Mouse (Mus musculus): ENCODE results near the gene Kcnma1. TPM values are rescaled to one million over a fixed set of nuclear protein-coding genes. Genes with fewer than 3 reads are reported as not detected.

Gene Kcnma1
- polyA plus RNA-seq, 1 experiment: not detected

DNA sequence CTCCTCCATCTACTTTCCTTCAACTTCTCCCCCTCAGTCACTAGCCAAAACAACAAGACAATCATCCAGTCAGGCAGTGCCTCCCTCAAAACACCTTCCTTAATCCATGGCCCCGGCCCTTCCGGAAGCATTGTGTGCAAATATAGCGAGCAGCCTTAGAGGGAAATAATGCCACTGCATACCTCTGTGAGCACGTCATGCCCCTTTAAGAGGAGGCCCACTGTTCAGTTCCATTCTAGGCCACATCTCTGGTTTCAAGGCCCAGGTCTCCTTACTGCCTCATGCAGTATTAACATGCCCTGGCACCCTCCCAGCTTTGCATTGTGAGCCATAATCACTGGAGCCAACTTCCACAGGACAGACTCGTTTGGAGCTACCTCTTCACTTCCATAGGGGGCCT lies 105.7 kb downstream of the Kcnma1 start:
- no peak overlapping the region for H3K27ac ChIP-seq (ENCODE audit: control insufficient read depth, insufficient read depth, low read depth, low read length, poor library complexity)
- 71% methylated on average over 5 of the region's 5 CpGs for WGBS
- no peaks in the 10 kb centered on the region for H3K4me1 ChIP-seq (ENCODE audit: control insufficient read depth, insufficient read depth, low read length)
- TF ChIP-seq CTCF (IDR thresholded peaks at IDR 0.05; ENCODE audit: control insufficient read depth, insufficient read depth, low read length) (no peak), POLR2A (IDR thresholded peaks at IDR 0.05; ENCODE audit: borderline replicate concordance, control insufficient read depth, low read depth, low read length) (no peak)
- H3K4me3 ChIP-seq (replicated peaks; ENCODE audit: control insufficient read depth, low read depth, low read length): no peak overlapping the region

DNA sequence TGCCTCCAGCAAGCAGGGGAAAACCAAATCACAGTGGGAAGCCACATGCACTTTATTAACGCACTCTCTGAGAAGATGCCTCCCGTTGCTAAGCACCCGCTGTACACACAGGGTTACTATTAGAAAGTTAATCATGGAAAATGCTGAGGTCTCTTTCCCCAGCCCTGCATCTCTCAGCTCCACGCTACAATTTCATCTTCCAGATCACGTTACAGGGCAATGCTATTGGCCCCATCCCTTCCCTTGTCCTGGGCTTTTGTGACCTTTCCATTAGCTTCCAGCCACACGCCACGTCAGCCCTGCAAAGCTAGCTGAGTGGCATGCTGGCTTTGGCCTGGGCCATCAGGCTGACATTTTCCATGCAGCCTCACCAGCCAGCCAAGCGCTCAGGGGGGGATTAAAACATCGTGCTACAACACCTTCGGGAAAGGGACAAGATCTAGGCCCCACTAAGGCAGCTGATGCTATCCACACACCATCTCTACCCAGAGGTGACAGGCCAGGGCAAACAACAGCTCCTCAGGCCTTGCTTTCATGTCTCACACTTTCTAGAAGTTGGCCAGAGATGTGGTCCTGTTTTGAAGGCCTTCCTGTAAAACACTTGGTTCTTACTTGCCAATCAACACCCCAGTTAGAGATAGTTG lies 111.5 kb downstream of the Kcnma1 start:
- TF ChIP-seq POLR2A (IDR thresholded peaks at IDR 0.05; ENCODE audit: borderline replicate concordance, control insufficient read depth, low read depth, low read length): no peak
- TF ChIP-seq CTCF (IDR thresholded peaks at IDR 0.05; ENCODE audit: control insufficient read depth, insufficient read depth, low read length): no peak
- Histone ChIP-seq H3K4me3 (replicated peaks; ENCODE audit: control insufficient read depth, low read depth, low read length) (no peak overlapping the region), H3K27ac (ENCODE audit: control insufficient read depth, insufficient read depth, low read depth, low read length, poor library complexity) (no peak overlapping the region), H3K4me1 (ENCODE audit: control insufficient read depth, insufficient read depth, low read length) (no peaks in the 10 kb centered on the region)
- 68% methylated on average over 10 of the region's 10 CpGs for WGBS

DNA sequence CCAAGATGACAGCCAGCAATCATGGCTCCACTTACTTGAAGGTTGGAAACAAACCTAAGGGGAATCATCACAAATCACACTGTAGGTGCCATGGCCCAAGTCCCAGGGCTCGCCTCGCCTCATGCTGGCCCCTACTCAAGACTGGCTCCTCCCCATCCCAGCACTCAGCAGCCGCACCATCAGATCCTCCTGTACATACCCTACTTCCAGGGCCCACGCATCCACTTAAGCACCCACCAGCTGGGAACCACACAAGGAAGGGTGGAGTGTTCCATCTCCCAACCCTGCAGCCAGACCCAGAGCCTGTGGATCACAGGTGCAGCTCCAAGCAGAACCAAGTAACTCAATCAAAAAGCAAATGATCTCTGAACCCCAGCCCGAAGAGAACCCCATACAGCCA lies 114.8 kb downstream of the Kcnma1 start:
- TF ChIP-seq CTCF (IDR thresholded peaks at IDR 0.05; ENCODE audit: control insufficient read depth, insufficient read depth, low read length) (no peak), POLR2A (IDR thresholded peaks at IDR 0.05; ENCODE audit: borderline replicate concordance, control insufficient read depth, low read depth, low read length) (no peak)
- WGBS: 79% methylated on average over 5 of the region's 5 CpGs
- Histone ChIP-seq H3K4me3 (replicated peaks; ENCODE audit: control insufficient read depth, low read depth, low read length) (no peak overlapping the region), H3K27ac (ENCODE audit: control insufficient read depth, insufficient read depth, low read depth, low read length, poor library complexity) (no peak overlapping the region), H3K4me1 (ENCODE audit: control insufficient read depth, insufficient read depth, low read length) (no peaks in the 10 kb centered on the region)

DNA sequence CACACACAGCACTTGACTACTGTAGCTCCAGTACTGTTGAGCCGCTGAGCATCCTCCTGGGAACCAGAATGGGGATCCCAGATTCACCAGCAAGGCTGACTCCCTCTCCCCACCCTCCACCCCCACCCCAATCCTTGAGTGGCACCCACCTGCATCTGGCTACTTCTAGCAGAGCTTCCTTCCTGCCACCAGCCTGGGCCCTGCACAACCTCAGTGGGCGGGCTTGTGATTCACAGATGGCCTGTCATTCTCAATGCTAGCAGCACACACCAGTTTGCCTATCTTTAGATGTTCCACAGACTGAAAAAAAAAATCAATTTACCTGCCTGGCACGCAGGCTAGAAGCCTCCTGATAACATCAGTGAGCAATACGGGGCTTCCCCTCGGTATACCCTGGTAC lies 116.5 kb downstream of the Kcnma1 start:
- WGBS: 58% methylated on average over 5 of the region's 5 CpGs
- Histone ChIP-seq H3K4me3 (replicated peaks; ENCODE audit: control insufficient read depth, low read depth, low read length) (no peak overlapping the region), H3K27ac (ENCODE audit: control insufficient read depth, insufficient read depth, low read depth, low read length, poor library complexity) (no peak overlapping the region), H3K4me1 (ENCODE audit: control insufficient read depth, insufficient read depth, low read length) (no peaks in the 10 kb centered on the region)
- no peak for TF ChIP-seq POLR2A (IDR thresholded peaks at IDR 0.05; ENCODE audit: borderline replicate concordance, control insufficient read depth, low read depth, low read length)
- no peak for TF ChIP-seq CTCF (IDR thresholded peaks at IDR 0.05; ENCODE audit: control insufficient read depth, insufficient read depth, low read length)

DNA sequence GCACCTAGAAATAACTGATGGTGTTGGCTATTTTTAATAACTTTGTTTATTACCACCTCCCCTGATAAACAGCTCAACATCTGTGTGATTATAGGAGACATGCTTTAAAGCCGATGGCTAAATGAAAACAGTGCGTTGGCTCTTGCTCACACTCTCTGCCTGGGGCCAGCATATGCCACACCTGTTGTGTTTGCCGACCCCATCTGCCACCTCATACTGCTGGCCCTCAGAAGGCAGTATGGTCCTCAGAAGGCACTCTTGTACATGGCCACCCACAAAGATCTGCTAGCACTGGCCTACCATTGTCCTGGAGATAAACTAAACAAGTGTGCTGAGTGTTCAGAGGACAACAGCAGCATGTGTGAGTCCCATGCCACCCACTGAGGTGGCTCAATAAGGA lies 118.3 kb downstream of the Kcnma1 start:
- no peaks in the 10 kb centered on the region for H3K4me1 ChIP-seq (ENCODE audit: control insufficient read depth, insufficient read depth, low read length)
- 76% methylated on average over 3 of the region's 3 CpGs for WGBS
- no peak overlapping the region for H3K27ac ChIP-seq (ENCODE audit: control insufficient read depth, insufficient read depth, low read depth, low read length, poor library complexity)
- TF ChIP-seq POLR2A (IDR thresholded peaks at IDR 0.05; ENCODE audit: borderline replicate concordance, control insufficient read depth, low read depth, low read length): no peak
- TF ChIP-seq CTCF (IDR thresholded peaks at IDR 0.05; ENCODE audit: control insufficient read depth, insufficient read depth, low read length): no peak
- no peak overlapping the region for H3K4me3 ChIP-seq (replicated peaks; ENCODE audit: control insufficient read depth, low read depth, low read length)

DNA sequence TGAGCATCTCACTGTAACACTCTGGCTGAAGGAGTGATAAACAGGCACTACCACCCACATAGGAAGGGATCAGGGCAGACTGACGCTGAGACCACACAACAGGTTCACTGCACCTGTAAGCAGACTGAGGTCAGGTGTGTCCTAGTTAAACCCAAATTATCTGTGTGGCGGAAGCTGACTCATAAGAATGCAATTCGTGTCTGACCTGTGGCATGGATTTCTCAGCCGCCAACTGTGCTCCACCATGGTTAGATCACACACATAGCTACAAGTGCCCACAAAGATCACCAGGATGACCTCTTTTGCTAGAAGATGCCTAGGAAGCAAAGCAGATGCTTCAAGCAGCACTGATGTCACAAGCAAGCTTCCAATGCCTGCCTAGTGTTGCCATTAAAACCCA lies 128.2 kb downstream of the Kcnma1 start:
- 73% methylated on average over 4 of the region's 4 CpGs for WGBS
- Histone ChIP-seq H3K4me1 (ENCODE audit: control insufficient read depth, insufficient read depth, low read length) (no peaks in the 10 kb centered on the region), H3K27ac (ENCODE audit: control insufficient read depth, insufficient read depth, low read depth, low read length, poor library complexity) (no peak overlapping the region), H3K4me3 (replicated peaks; ENCODE audit: control insufficient read depth, low read depth, low read length) (no peak overlapping the region)
- TF ChIP-seq POLR2A (IDR thresholded peaks at IDR 0.05; ENCODE audit: borderline replicate concordance, control insufficient read depth, low read depth, low read length) (no peak), CTCF (IDR thresholded peaks at IDR 0.05; ENCODE audit: control insufficient read depth, insufficient read depth, low read length) (no peak)

DNA sequence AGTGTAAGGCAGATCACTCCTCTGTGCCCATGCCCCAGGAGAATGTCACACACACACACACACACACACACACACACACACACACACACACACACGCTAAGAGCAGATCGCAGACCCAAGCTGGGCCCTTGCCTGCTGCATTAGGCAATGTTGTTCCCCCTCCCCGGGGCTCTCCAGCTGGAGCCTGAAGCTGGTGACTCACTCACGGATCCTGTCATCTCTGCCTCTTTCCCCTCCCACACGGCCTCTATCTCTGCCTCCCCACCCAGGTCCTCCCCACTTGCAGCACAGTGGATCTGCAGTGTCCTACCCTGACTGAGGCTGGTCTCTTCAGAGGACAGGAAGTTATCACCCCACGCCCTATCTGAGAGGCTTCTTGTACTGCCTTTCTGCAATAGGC lies 128.8 kb downstream of the Kcnma1 start:
- TF ChIP-seq CTCF (IDR thresholded peaks at IDR 0.05; ENCODE audit: control insufficient read depth, insufficient read depth, low read length): no peak
- TF ChIP-seq POLR2A (IDR thresholded peaks at IDR 0.05; ENCODE audit: borderline replicate concordance, control insufficient read depth, low read depth, low read length): no peak
- Histone ChIP-seq H3K4me1 (ENCODE audit: control insufficient read depth, insufficient read depth, low read length) (no peaks in the 10 kb centered on the region), H3K27ac (ENCODE audit: control insufficient read depth, insufficient read depth, low read depth, low read length, poor library complexity) (no peak overlapping the region), H3K4me3 (replicated peaks; ENCODE audit: control insufficient read depth, low read depth, low read length) (no peak overlapping the region)
- 37% methylated on average over 6 of the region's 6 CpGs for WGBS

DNA sequence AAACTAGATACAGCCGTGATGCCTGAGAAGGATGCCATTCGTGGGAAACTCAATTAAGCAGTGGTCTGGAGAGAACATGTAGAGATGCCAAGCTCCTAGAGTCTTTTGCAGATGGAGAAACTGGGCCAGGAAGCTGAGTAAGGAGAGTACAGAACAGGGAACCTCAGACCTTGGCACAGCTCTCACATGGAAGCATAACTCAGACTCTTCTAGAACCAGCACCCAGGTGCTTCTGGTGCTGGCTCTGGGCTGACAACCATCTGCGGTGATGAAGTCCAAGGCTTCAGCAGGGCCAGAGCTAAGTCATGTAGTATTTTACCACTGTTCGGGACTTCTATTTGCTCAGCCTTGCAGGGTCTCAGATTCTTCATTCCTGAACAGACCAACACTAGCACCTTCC lies 129.2 kb downstream of the Kcnma1 start:
- TF ChIP-seq POLR2A (IDR thresholded peaks at IDR 0.05; ENCODE audit: borderline replicate concordance, control insufficient read depth, low read depth, low read length): no peak
- no peak for TF ChIP-seq CTCF (IDR thresholded peaks at IDR 0.05; ENCODE audit: control insufficient read depth, insufficient read depth, low read length)
- H3K27ac ChIP-seq (ENCODE audit: control insufficient read depth, insufficient read depth, low read depth, low read length, poor library complexity): no peak overlapping the region
- WGBS: 85% methylated on average over 4 of the region's 4 CpGs

DNA sequence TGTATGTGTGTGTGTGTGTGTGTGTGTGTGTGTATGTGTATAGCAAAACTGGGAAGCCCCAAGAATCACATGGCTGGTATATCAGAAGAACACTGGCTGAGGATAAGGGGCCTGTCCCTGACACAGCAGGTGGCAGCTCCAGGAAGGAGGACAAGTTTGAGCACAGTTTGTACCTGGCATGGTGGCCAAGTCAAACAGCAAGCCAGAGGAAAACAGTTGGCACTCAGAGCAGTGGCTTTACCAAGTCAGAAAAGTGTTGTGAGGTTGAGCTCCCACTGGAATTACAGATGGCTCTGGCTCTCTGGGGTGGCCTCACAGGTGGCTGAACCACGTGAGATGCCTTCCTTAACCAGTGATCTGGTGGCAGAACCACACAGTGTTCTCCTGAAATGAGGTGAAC lies 132.3 kb downstream of the Kcnma1 start:
- Histone ChIP-seq H3K4me3 (replicated peaks; ENCODE audit: control insufficient read depth, low read depth, low read length) (no peak overlapping the region), H3K27ac (ENCODE audit: control insufficient read depth, insufficient read depth, low read depth, low read length, poor library complexity) (no peak overlapping the region), H3K4me1 (ENCODE audit: control insufficient read depth, insufficient read depth, low read length) (no peaks in the 10 kb centered on the region)
- TF ChIP-seq CTCF (IDR thresholded peaks at IDR 0.05; ENCODE audit: control insufficient read depth, insufficient read depth, low read length) (no peak), POLR2A (IDR thresholded peaks at IDR 0.05; ENCODE audit: borderline replicate concordance, control insufficient read depth, low read depth, low read length) (no peak)
- WGBS: 21% methylated on average over 1 of the region's 1 CpGs

More for the DNA sequence above, 129.2 kb downstream of the Kcnma1 start:
- H3K4me3 ChIP-seq (replicated peaks; ENCODE audit: control insufficient read depth, low read depth, low read length): no peak overlapping the region
- H3K4me1 ChIP-seq (ENCODE audit: control insufficient read depth, insufficient read depth, low read length): no peaks in the 10 kb centered on the region
